Mouse (Mus musculus): ENCODE measurements at regions not wholly inside any gene's neighbourhood (a gene's known extent, or its start where the extent isn't known, plus 50 kb on each side); places are given as distances from the start of the nearest gene placed in this dataset.

DNA sequence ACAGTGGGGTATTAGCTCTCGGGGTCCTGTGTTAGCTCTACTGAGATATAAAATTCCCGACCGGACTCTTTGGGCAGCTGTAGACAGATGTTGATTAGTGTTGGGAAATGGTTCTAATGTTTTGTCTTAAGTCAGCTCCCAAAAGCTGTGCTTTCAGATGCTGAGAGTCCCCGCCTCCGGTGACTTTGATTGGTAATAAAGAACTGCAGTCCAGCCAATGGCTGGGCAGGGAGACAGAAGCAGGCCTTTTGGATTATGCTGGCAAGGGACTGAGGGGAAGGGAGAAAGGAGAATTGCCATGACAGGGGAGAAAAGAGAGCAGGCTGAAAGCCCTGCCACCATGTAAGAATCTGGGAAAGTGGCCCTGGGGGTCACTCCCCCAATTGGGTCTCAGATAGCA is 73.4 kb upstream of the Nabp1 start:
- H3K4me3 ChIP-seq (replicated peaks), result no peak overlapping the region
- H3K9me3 ChIP-seq, result no peaks in the 10 kb centered on the region
- H3K4me1 ChIP-seq, result no peaks in the 10 kb centered on the region
- no peaks in the 10 kb centered on the region for H3K36me3 ChIP-seq (replicated peaks; ENCODE audit: low read length)
- no peaks in the 10 kb centered on the region for H3K27me3 ChIP-seq (replicated peaks)
- TF ChIP-seq GATA1 (IDR thresholded peaks at IDR 0.05; ENCODE audit: borderline replicate concordance, low read length) (no peak), FLI1 (IDR thresholded peaks at IDR 0.05; ENCODE audit: low read length) (no peak)

DNA sequence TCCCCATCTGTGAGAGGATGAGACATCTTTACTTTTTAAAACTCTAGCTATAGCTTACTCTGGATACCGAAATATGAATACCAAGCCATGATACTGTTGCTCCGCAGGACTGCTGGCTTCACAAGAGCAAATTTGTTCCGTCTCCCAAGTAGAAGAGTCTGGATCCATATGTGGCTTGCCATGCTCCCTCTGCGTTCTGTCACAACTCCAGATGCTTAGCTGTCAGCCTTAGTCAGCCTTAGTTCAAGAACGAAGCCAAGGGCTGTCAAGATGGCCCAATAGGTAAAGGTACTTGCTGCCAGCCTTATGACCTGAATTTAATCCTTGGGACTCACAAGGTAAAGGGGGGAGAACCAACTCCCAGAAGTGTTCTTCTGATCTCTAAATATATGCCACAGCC is 64.6 kb upstream of the Nabp1 start:
- no peaks in the 10 kb centered on the region for H3K9me3 ChIP-seq
- no peaks in the 10 kb centered on the region for H3K36me3 ChIP-seq (replicated peaks; ENCODE audit: low read length)
- no peaks in the 10 kb centered on the region for H3K27me3 ChIP-seq (replicated peaks)
- H3K4me1 ChIP-seq, result peaks cover 5% of the 10 kb centered on the region
- H3K4me3 ChIP-seq (replicated peaks), result no peak overlapping the region
- TF ChIP-seq GATA1 (IDR thresholded peaks at IDR 0.05; ENCODE audit: borderline replicate concordance, low read length) (no peak), FLI1 (IDR thresholded peaks at IDR 0.05; ENCODE audit: low read length) (no peak)

DNA sequence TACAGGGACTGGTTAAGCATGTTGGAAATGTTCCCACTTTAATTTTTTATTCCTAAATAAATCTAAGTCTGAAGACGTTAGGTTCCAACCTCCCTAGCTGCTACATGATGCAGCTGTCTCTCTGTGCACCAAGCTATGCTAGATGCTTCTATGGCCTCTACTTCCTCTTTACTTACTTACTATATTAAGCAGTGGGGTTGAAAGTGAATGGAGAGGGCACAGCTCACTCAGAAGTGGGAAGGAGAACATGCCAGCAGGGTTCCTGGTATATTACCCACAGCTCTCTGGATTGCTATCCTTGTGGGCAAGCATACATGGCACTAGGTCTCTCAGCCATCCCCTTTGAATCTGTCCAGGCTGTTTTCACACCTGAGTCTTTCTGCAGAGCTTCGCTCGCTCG is 61.4 kb upstream of the Nabp1 start:
- Histone ChIP-seq H3K36me3 (replicated peaks; ENCODE audit: low read length) (no peaks in the 10 kb centered on the region), H3K27me3 (replicated peaks) (no peaks in the 10 kb centered on the region), H3K4me1 (peaks cover 5% of the 10 kb centered on the region), H3K4me3 (replicated peaks) (no peak overlapping the region), H3K9me3 (no peaks in the 10 kb centered on the region)
- no peak for TF ChIP-seq FLI1 (IDR thresholded peaks at IDR 0.05; ENCODE audit: low read length)
- no peak for TF ChIP-seq GATA1 (IDR thresholded peaks at IDR 0.05; ENCODE audit: borderline replicate concordance, low read length)

DNA sequence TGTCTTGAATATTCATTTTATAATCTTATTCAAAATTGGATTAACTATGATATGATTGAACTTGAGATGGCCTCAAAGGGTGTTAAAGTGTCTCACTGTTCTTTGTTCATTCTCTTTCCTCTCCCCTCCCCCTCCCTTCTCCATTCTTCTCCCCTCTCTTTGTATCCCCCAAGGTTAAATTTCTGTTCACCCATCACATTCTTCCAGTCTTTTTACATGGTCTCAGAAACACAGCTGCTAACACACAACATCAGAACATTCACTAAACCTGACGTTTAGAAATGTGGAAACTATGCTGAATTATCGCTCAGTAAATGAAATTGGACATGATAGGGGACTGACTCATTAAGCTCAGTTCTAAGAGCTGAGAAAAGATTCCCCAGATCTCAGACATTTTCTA is 60.6 kb upstream of the Nabp1 start:
- TF ChIP-seq GATA1 (IDR thresholded peaks at IDR 0.05; ENCODE audit: borderline replicate concordance, low read length) (no peak), FLI1 (IDR thresholded peaks at IDR 0.05; ENCODE audit: low read length) (no peak)

DNA sequence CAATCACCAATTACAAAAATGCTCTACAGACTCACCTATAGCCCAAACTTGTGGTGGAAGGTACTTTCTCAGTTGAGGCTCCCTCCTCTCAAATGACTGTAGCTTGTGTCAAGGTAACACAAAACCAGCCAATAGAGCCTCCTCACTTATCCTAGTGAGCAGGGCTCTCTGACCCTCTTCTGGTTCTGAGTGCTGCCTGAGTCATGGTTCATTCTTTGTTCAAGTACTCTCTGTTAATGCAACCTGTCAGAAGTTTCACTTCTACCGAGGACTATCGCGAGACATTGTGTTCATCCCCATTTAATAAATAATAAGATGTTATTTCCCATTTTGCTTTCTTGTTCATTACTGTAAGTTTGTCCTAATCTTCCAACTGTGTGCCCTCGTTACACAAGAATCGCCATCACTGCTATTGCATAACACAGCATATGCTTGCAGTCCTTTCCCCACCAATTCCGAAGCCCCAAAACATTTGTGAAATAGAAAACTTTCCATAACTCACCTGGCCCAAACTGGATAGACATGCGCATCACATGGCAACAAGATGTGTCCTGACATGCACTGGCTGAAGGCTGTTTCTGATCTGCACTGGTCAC is 59.6 kb upstream of the Nabp1 start:
- H3K4me1 ChIP-seq, result peaks cover 5% of the 10 kb centered on the region

More for the DNA sequence above, 60.6 kb upstream of the Nabp1 start:
- Histone ChIP-seq H3K27me3 (replicated peaks) (no peaks in the 10 kb centered on the region), H3K36me3 (replicated peaks; ENCODE audit: low read length) (no peaks in the 10 kb centered on the region), H3K9me3 (no peaks in the 10 kb centered on the region), H3K4me3 (replicated peaks) (no peak overlapping the region), H3K4me1 (peaks cover 5% of the 10 kb centered on the region)

DNA sequence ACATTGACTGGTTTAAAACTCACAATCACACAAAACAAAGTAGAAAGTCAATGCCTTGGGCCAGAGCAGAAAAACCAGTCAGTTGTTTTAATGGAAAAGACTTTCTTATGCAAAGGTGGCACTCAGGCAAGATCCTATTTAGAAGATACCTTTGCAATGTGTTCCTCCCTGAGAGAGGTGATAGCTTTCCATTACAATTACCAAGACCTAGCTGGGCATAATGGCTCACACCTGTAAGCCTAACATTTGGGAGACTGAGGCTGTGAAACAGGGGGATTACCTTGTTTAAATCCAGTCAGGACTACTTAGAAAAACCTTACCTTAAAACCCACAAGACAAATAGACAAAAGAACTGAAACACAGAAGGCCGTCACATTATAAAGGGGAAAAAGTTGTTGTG is 57.9 kb upstream of the Nabp1 start:
- Histone ChIP-seq H3K27me3 (replicated peaks) (no peaks in the 10 kb centered on the region), H3K4me3 (replicated peaks) (no peak overlapping the region), H3K9me3 (no peaks in the 10 kb centered on the region), H3K4me1 (peaks cover 8% of the 10 kb centered on the region), H3K36me3 (replicated peaks; ENCODE audit: low read length) (no peaks in the 10 kb centered on the region)
- TF ChIP-seq GATA1 (IDR thresholded peaks at IDR 0.05; ENCODE audit: borderline replicate concordance, low read length) (no peak), FLI1 (IDR thresholded peaks at IDR 0.05; ENCODE audit: low read length) (no peak)

More for the DNA sequence above, 59.6 kb upstream of the Nabp1 start:
- Histone ChIP-seq H3K4me3 (replicated peaks) (peak overlapping the region; percentile 40), H3K27me3 (replicated peaks) (no peaks in the 10 kb centered on the region), H3K36me3 (replicated peaks; ENCODE audit: low read length) (no peaks in the 10 kb centered on the region), H3K9me3 (no peaks in the 10 kb centered on the region)
- TF ChIP-seq GATA1 (IDR thresholded peaks at IDR 0.05; ENCODE audit: borderline replicate concordance, low read length) (no peak), FLI1 (IDR thresholded peaks at IDR 0.05; ENCODE audit: low read length) (no peak)

DNA sequence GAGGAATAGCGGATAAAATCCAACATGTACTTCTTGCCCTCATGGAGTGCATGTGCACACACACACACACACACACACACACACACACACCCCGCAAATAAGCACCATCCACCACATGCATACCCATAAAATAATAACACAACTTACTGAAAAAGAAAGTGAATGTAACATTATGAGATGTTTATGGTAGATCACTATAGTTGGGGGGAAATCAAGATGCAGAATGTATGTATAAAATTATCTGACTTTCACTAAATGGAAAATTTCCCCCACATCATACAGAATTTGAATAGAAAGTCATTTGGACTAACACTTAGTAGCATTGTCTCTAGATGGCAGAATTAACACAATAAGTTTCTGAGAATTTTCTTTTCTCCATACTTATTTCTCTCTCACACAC is 57.2 kb upstream of the Nabp1 start:
- TF ChIP-seq GATA1 (IDR thresholded peaks at IDR 0.05; ENCODE audit: borderline replicate concordance, low read length), result no peak
- no peak for TF ChIP-seq FLI1 (IDR thresholded peaks at IDR 0.05; ENCODE audit: low read length)
- Histone ChIP-seq H3K27me3 (replicated peaks) (no peaks in the 10 kb centered on the region), H3K9me3 (no peaks in the 10 kb centered on the region), H3K36me3 (replicated peaks; ENCODE audit: low read length) (no peaks in the 10 kb centered on the region), H3K4me1 (peaks cover 10% of the 10 kb centered on the region), H3K4me3 (replicated peaks) (no peak overlapping the region)

DNA sequence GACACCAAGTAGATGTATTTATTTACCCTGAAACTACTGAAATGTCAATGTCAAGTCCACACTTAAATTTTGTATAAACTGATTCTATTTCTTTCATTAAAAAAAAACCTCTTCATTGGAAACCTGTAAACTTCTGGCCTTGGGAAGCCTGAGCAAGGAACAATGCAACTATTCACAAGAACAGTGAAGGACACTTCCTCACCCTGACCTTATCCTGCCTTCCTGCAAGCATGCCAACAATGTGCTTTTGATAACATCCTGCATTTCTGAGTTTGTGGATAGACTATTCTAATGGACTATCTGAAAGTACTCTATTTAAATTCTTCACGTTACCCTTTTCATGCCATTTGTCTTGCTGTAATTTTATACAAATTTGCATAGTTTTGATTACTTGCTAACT is 53.1 kb upstream of the Nabp1 start:
- no peaks in the 10 kb centered on the region for H3K27me3 ChIP-seq (replicated peaks)
- H3K4me3 ChIP-seq (replicated peaks), result no peak overlapping the region
- no peaks in the 10 kb centered on the region for H3K36me3 ChIP-seq (replicated peaks; ENCODE audit: low read length)
- H3K4me1 ChIP-seq, result peaks cover 14% of the 10 kb centered on the region
- H3K9me3 ChIP-seq, result no peaks in the 10 kb centered on the region
- TF ChIP-seq FLI1 (IDR thresholded peaks at IDR 0.05; ENCODE audit: low read length), result no peak
- no peak for TF ChIP-seq GATA1 (IDR thresholded peaks at IDR 0.05; ENCODE audit: borderline replicate concordance, low read length)

DNA sequence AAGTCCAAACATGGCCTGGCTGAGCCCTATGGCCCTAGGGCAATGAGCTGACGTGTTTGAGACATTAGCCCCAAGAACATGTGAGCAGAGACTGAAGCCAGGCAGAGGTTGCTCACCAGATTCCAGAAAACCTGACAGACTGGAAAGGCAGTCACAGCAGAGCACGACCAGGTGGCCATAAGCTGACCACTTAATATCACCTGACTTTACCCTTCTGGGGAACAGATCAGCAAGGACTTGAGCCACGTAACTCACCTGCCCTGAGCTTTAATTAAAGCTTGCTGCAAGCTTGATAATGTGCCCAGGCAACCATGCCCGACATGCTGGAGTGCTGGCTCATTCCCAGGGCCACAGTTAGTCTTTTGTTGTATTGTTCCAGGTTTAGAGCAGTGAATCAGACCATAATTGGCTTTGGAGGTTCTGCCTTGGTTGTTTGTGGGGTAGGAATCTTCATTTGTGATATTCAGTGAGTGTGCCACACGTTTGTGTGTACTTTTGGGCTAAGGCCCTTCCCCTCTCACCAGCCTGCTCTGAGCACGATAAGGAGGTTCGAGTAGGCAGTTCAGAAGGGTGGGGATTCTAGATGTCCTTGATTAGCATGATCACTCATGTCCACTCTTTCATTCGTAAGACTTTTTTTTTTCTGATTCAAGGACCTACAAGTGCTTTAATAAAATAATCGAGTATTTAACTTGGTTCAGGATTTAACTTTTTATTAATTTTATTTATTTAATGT is 52.1 kb upstream of the Nabp1 start:
- no peaks in the 10 kb centered on the region for H3K36me3 ChIP-seq (replicated peaks; ENCODE audit: low read length)
- peaks cover 14% of the 10 kb centered on the region for H3K4me1 ChIP-seq
- no peak overlapping the region for H3K4me3 ChIP-seq (replicated peaks)
- TF ChIP-seq FLI1 (IDR thresholded peaks at IDR 0.05; ENCODE audit: low read length), result no peak
- no peak for TF ChIP-seq GATA1 (IDR thresholded peaks at IDR 0.05; ENCODE audit: borderline replicate concordance, low read length)
- H3K9me3 ChIP-seq, result no peaks in the 10 kb centered on the region
- no peaks in the 10 kb centered on the region for H3K27me3 ChIP-seq (replicated peaks)

DNA sequence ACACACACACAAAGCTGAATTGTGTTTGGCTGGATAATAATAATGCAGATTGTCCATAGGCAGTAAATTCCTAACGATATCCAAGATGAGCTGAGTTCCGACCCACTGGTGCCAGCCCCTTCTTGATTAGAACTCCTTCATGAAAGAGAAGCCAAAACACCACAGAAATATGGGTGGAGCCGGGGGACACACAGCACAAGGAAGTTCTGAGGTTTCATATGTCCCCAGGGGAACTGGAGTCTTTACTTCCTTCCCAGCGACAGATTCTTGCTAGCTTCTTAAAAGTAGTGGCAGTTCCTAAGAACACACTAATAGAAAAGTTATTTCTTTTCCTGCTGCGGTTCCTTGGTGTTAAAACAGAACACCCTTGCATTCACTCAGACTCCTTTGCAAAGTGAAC is 51.4 kb upstream of the Nabp1 start:
- peaks cover 20% of the 10 kb centered on the region for H3K4me1 ChIP-seq
- TF ChIP-seq FLI1 (IDR thresholded peaks at IDR 0.05; ENCODE audit: low read length) (no peak), GATA1 (IDR thresholded peaks at IDR 0.05; ENCODE audit: borderline replicate concordance, low read length) (no peak)
- no peaks in the 10 kb centered on the region for H3K27me3 ChIP-seq (replicated peaks)
- no peaks in the 10 kb centered on the region for H3K36me3 ChIP-seq (replicated peaks; ENCODE audit: low read length)
- H3K9me3 ChIP-seq, result no peaks in the 10 kb centered on the region
- no peak overlapping the region for H3K4me3 ChIP-seq (replicated peaks)

All from megakaryocyte, embryonic 14.5 days (primary cell).